Mouse (Mus musculus): Measurements from ENCODE around the gene Gpld1. TPM values are rescaled to one million over a fixed set of nuclear protein-coding genes. Genes with fewer than 3 reads are reported as not detected.

The Gpld1 gene
- 0.70 and 0.98 TPM in 2 replicates for total RNA-seq (2017)

DNA sequence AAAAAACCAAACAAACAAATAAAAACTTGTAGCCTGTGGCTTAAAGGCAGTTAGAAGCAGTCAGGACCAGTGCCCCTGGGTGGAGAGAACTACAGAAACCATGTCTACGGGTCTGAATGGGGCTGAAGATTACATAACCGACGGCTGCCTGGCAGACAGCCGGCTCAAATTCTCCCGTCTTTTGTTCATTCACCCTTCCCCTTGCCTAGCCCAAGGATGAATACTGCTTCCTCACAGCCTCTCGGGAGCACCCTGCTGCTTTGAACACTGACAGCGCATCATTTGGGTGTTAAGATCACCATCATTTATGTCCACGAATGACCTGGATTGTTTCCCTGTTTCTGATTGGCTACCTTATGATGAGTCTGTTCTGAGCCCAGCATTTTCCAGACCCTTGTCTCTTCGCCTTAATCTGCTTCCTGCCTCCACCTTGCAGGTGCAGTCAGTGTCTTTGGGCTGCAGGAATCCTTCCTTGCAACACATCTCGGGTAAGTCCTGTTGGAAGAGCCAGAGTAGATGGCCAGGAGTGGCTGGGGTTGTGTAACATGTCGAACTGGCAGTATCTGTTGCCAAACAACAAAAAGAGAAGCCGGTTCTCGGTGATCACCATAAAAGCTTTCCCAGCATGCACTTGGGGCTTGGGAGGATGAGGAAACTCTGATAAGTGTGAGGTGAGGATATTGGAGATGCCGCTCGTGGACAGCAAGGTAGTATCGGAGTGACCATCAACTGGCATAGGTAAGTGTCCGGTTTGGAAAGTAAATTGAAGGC is at the start of gene Gpld1:
Gene Gpld1 (plus strand): TSS at position 641 of the 771 bp plus-strand sequence.
- ATAC-seq (ENCODE audit: extremely low read depth, insufficient number of reproducible peaks, low FRiP score, poor library complexity, severe bottlenecking): no peak

DNA sequence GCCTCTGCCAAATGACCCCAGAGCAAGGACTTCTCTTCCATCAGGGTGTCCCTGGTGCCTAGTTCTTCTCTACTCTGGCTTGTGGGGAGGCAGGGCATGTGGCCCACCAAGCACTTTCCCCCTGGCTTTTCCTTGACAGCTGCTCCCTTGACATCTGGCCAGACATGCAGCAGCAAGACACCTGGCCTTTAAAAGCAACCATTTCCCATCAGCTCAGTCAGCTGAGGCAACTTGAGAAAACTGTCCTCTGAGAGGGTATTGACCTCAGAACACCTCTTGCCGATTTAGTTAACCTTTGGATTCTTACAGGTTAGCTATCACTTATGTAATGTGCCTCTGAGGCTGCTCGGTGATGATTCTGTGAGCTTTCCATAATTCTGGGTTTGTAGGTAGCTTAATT is 49.1 kb upstream of the Gpld1 start:
- ATAC-seq (ENCODE audit: extremely low read depth, insufficient number of reproducible peaks, low FRiP score, poor library complexity, severe bottlenecking): no peak

DNA sequence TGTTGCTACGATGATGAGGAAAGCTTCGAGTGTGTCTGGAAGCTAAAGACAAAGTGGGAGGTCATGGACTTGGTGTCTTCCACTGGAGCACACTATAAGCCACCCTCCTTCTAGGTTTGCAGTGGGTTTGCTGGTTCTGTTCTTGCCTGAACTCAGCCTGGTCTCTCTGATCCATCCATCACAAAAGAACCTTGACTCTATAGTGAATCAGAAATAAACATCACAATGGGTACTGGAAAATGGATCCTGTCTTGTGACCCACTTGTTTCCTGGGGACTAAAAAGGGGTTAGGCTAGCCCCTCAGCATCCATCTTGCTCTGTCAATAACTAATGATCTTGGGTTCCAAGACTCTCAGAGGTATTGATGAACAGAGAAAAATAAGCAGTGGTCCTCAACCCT is 41.0 kb upstream of the Gpld1 start:
- ATAC-seq (ENCODE audit: extremely low read depth, insufficient number of reproducible peaks, low FRiP score, poor library complexity, severe bottlenecking): no peak

DNA sequence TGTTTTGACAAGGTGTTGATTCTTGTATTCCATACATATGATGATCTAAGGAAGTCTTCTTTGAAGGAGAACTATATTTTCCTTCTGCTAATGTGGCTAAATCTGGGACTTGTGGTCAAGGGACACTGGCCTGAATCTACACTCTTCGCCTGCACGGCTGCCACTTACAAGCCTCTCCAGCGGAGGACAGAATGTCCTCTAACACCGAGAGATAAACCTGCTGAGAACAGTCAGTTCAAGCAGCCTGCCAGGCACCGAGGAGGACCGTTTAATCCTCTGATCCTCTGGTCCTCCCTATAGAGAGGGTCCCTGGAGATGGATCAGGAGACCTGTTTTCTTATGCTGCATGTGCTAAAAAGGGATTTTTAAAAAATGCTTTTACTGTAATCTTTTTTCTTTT is 39.5 kb upstream of the Gpld1 start:
- no peak for ATAC-seq (ENCODE audit: extremely low read depth, insufficient number of reproducible peaks, low FRiP score, poor library complexity, severe bottlenecking)

DNA sequence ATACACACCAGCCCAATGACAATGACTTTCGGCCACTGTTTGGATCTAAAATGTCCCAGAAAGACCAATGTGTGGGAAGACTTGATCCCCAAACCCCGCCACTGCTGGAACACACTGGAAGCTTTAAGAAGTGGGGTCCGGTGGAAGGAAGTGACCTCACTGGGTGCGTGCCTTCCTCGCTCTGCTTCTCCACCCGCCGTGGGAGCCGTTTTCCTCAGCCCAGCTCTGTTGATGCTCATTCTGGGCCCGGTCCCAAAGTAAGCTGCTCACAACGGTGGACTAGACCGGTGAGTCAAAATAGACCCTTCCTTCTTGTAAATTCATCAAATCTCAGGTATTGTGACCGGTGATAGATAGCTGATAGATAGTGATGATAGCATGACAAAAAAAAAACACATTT is 37.5 kb upstream of the Gpld1 start:
- ATAC-seq (ENCODE audit: extremely low read depth, insufficient number of reproducible peaks, low FRiP score, poor library complexity, severe bottlenecking): no peak

DNA sequence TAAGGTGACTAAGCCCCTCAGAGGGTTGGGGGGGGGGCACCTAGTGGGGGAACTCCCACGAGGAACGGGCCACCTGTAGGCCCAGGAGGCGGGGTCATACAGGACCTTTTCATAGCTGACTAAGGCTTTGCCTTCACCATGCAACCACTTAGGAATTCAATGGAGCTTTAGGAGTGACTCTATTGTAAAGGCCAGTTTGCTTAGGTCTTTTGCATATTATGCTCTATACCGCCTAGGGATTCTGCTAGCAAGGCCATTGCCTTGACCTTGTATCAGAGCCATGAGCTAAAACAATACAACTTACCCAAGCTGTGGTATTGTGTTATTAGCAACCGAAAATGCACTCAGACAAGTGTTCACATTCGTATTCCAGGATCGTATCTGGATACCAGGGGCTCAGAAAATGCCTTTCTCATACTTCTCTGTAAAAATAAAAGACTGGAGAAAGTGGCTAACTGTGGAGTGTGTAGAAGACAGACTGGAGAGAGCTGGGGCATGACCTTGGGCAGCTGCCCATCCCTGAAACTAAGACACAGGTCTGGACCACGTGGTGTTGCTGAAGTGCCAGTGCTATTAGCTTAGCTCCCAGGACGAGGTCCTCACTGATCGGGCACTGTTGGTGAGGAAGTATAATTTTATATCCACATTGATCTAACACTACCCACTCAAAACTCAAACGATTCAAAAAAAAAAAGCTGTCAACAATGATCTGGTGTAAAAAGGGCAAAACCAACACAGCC is 36.0 kb upstream of the Gpld1 start:
- no peak for ATAC-seq (ENCODE audit: extremely low read depth, insufficient number of reproducible peaks, low FRiP score, poor library complexity, severe bottlenecking)

DNA sequence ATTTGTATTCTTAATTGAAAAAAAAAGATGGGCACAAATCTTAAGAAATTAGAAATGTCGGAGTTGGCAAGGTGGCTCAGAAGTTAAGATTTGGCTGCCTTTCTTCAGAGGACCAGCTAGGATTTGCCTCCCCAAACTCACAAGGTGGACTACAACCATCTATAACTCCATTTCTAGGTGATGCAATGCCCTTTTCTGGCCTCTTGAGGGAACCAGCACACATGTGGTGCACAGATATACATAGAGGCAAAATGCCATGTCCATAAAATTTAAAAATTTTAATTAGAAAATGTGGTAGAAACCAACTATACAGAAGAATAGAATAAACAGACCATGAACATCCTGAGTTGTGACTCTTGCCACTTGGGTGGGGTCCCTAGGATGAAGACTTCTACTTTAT is 33.8 kb upstream of the Gpld1 start:
- no peak for ATAC-seq (ENCODE audit: extremely low read depth, insufficient number of reproducible peaks, low FRiP score, poor library complexity, severe bottlenecking)

DNA sequence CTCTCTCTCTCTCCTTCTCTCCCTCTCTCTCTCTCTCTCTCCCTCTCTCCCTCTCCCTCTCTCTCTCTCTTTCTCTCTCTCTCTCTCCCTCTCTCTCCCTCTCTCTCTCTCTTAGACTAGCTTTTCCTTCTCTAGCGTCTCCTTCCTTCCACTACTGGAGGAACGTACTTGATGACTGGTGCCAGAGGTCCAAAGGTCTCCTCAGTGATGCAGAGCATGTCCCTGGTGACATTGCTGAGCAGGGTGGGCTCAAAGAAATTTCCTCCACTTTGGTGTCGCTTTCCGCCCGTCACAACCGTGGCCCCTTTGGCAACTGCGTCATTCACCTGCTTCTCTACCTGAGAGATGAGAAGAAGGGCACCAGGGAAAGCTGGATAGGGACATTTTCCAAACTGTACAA is 29.4 kb upstream of the Gpld1 start:
- no peak for ATAC-seq (ENCODE audit: extremely low read depth, insufficient number of reproducible peaks, low FRiP score, poor library complexity, severe bottlenecking)

DNA sequence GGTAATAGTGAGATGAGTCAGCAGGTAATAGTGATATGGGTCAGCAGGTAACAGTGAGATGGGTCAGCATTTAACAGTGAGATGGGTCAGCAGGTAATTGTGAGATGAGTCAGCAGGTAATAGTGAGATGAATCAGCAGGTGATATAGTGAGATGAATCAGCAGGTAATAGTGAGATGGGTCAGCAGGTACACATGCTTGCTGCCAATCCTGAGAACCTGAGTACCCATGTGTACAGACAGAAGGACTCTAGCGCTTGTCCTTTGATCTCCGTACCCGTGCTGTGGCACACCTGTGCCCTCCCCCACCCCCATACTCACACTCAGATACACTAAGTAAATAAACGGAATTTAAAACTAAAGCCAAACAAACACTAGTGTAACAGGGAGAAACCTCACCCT is 28.0 kb upstream of the Gpld1 start:
- no peak for ATAC-seq (ENCODE audit: extremely low read depth, insufficient number of reproducible peaks, low FRiP score, poor library complexity, severe bottlenecking)

DNA sequence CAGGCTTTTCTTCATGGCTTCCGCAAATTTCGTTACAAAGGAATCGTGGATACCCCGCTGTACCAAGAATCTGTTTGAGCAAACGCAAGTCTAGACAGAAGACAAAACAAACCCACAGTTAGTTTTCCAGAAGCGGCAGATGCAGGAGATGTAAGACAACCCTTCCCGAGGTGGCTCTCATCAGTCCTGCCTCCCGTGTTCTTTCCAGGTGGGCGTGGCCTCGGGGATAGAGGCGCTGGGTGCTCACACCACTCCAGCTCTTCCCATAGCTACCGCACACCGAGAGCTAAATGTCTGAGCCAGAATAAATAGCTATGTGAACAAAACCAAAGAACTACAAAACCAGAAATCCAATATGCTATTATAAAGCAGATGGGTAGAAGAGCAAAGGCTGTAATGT is 27.1 kb upstream of the Gpld1 start:
- ATAC-seq (ENCODE audit: extremely low read depth, insufficient number of reproducible peaks, low FRiP score, poor library complexity, severe bottlenecking): no peak

DNA sequence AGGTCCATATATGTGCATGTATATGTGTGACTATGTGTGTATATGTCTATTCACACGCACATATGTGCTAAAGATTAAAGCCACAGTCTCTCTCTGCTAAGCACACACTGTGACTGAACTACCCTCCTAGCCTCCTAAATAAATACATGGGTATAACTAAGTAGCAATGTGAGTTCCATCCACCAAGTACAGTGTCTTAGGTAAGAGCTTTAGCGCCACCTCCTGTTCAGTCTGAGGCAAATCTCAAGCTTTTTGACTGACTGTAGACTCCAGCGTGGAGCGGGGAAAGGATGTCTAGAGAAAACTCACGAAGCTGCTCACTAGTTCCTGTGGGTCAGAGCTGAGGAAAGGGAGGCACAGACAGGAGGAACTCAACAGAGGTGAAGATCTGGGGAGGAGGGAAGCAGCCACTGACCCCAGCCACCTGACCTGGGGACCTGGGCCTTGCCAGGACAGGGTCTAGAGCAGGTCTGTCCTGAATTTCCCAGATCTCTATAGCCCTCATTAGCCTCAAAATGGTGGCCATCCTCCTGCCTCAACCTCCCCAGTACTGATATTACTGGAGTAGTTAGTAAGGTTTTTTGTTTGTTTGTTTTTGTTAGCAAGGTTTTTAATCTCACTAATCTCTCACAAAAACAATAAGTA is 22.5 kb upstream of the Gpld1 start:
- ATAC-seq (ENCODE audit: extremely low read depth, insufficient number of reproducible peaks, low FRiP score, poor library complexity, severe bottlenecking): peak; percentile 60

DNA sequence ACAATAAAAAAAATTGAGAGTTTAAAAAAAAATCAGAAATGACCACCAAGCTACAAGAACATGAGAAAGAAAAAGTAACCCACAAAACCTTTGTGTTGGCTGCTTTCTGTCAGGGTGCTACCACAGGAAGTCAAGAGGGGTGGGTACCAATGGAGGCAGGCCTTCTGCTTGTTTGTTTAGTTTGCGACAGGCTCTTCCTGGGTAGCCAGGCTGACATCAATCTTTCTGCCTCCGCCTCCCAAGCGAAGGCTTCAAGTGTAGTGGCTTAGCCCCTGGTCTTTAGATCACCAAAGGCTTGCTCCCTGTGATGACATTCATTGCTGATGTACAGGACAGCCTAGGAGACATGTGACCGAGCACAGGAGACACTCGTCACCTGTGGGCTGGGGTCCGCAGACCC is 21.7 kb upstream of the Gpld1 start:
- ATAC-seq (ENCODE audit: extremely low read depth, insufficient number of reproducible peaks, low FRiP score, poor library complexity, severe bottlenecking): peak; percentile 30; the same call in 1 of the 2 replicates

DNA sequence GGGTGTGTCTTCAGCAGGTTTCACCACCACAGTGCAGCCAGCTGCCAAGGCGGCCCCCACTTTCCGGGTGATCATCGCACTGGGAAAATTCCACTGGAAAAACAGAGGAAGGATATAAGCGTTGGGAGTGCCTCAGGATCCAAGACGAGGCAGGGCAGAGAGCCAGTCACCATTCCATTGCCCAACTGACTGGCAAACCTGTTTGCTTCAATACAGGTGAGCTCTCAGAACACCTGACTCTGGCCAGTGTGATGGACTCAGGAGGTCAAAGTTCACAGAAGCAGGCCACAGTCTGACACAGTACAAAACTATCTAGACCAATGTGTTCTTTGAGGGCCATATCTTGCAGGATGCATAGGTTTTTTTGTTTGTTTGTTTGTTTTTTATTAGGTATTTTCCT is 19.0 kb upstream of the Gpld1 start:
- ATAC-seq (ENCODE audit: extremely low read depth, insufficient number of reproducible peaks, low FRiP score, poor library complexity, severe bottlenecking): no peak

DNA sequence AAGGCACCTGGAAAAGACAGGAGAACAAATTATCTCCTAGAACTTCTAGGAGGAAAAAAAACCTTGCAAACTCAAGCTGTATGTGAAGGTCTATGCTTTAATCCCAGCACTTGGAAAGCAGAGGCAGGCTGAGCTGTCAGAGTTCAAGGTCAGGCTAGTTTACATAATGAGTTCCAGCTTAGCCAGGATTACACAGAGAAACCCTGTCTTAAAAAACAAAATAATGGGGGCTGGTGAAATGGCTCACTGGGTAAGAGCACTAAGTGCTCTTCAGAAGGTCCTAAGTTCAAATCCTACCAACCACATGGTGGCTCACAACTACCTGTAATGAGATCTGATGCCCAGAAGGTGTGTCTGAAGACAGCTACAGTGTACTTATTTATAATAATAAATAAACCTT is 12.4 kb upstream of the Gpld1 start:
- no peak for ATAC-seq (ENCODE audit: extremely low read depth, insufficient number of reproducible peaks, low FRiP score, poor library complexity, severe bottlenecking)

DNA sequence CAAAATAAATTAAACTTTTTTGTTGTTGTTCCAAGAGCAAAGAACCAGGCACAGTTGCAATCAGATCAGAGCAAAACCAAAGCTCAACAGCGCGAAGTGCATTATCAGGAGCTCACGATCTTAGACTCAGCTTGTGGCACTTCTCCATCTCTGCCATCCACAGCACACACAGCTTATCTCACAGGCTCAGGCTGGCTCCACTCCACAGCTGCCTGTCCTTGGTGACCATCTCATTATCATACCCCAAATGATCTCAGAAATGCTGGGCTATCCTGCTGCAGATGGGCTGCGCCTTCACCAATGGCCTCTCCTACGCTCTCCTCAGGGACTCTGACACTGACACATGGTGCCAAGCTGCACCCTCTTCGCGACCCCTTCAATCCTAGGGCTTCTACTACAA is 9.8 kb upstream of the Gpld1 start:
- no peak for ATAC-seq (ENCODE audit: extremely low read depth, insufficient number of reproducible peaks, low FRiP score, poor library complexity, severe bottlenecking)

DNA sequence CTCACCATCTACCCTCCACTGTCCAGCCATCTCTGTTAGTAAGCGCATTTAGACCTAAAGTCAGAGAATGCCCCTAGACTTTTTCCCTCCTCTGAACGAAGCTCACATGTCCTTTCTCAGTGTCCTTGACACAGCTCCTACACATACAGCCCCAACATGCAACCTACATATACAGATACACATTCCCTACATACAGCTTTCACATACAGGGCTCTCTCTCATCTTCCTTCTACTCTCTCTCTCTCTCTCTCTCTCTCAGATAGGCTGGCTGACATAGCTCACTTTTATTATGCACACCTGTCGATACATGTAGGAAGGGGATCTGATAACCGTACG is 6.2 kb upstream of the Gpld1 start:
- no peak for ATAC-seq (ENCODE audit: extremely low read depth, insufficient number of reproducible peaks, low FRiP score, poor library complexity, severe bottlenecking)

DNA sequence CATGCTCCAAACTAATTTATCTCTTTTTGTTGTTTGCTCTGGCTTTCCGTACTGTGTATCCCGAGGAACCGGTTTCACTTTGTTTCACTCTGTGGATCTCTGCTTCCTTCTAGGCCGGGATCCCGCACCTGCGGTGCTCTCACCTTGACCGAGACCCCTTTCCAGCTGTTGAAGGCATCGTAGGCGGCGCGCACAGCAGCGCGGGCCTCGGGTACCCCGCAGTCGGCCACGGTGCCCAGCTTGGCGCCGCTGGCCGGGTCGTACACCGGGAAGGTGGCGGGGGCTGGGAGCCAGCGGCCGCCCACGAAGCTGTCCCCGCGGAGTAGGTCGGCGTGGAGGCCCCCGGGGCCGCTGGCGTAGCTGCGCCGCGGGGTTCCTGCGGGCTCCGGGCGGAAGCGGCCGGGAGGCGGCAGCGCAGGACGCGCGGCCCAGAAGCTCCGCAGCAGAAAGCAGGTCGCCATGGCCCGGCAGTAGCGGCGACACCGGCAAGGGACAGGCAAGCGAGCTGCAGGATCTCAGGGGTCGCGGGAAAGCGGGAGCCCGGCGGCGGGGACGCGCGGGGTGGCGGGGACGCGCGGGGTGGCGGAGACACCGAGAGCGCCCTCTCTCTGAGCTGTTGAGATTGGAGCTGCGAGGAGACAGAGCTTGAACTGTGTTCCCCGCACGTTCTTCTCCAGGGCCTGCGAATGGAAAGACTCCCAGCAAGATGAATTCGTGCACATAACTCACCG is 5.7 kb upstream of the Gpld1 start, which contains the start of gene Aldh5a1:
Gene Aldh5a1 (minus strand): TSS at position 554 of the 731 bp plus-strand sequence.
- ATAC-seq (ENCODE audit: extremely low read depth, insufficient number of reproducible peaks, low FRiP score, poor library complexity, severe bottlenecking): 0 out of 2 replicates have a peak, but pooled peaks have one; percentile 21

DNA sequence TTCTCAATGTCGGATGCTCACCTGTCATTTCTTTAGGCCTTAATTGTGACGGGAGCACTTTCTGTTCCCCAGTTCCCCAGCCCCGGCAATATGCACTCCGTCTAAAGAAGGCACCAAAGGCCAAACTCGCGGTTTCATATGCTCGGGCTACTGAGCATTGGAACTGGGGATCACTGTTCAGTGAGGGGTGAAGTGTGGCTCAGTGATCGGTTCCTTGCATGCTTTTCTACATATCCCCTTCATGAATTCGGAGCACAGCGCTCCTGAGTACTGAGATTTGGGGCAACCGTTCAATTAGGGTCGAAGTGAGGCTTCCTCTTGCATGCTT is 5.1 kb upstream of the Gpld1 start:
- 0 out of 2 replicates have a peak, but pooled peaks have one; percentile 6 for ATAC-seq (ENCODE audit: extremely low read depth, insufficient number of reproducible peaks, low FRiP score, poor library complexity, severe bottlenecking)

DNA sequence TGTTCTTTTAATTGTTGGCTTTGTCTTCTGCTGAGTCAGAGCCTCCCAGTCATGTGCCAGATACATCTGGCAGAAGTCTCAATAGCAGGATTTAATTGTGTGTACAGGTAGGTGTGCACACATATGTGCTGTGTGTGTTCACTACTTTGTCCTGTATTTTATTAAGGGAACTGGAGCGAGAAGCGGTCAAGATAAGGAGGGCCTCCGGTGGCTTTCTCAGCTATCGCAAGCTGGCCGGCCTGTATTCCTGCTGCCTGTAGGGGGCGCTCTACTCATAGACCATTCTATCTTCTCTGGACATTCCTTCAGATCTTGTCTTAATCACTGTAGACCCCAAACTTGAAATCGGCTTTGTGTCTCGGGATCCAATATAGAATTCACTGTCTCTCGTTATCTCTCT is 4.3 kb upstream of the Gpld1 start:
- ATAC-seq (ENCODE audit: extremely low read depth, insufficient number of reproducible peaks, low FRiP score, poor library complexity, severe bottlenecking): no peak

DNA sequence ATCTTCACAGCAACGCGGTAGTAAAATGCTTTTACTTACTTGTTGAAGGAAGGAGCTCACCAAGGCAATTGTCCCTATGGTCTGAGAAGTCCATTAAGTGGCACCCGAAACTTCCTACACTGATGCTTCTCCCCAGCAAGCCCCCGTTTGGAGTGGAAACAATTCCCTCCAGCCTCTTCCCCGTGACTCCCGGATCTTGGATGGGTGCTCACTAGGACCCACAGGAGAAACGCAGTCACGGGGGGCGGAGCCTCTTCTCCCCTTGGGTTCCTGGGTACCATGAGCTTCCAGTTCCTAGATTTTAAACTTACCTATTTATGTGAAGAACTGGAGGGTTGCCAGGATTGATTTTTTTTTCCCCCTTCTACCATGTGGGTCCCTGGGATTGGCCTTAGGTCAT is 3.5 kb upstream of the Gpld1 start:
- no peak for ATAC-seq (ENCODE audit: extremely low read depth, insufficient number of reproducible peaks, low FRiP score, poor library complexity, severe bottlenecking)

Measured in neutrophil, adult 5-6 weeks (primary cell).